Mouse (Mus musculus): ENCODE measurements around the gene Gpr137.
A peak's percentile ranks its signal among the peaks of the same experiment; 100 is the strongest.

Gene Gpr137

GRCm38 (mm10) chr19:6907094-6907493 is 35.2 kb downstream of the Gpr137 start:
- DNase-seq (ENCODE audit: extremely low read depth, low read depth), result no peak

DNA sequence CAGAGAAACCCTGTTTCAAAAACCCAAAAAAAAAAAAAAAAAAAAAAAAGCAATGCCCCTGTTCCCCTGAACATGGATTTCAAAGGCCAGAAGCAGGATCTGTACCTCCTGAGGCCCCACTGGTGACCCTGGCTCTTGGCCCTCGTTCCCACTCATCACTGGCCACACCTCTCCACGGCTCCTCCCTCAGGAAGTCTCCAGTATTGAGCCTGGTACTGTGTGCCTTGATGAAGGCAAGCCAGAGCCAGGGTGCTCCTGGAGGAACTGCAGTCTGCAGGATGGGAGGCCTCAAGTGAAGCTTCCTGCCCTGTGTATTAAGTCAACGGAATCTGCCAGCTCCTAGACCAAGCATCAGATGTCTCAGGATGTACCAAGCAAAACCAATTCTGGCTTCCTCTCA is 36.1 kb downstream of the Gpr137 start:
- DNase-seq (ENCODE audit: extremely low read depth, low read depth), result no peak

- no peak for DNase-seq (ENCODE audit: extremely low read depth, low read depth)
Observed at GRCm38 (mm10) chr19:6905498-6906159, 36.7 kb downstream of the Gpr137 start.

GRCm38 (mm10) chr19:6904846-6905245 is 37.4 kb downstream of the Gpr137 start:
- no peak for DNase-seq (ENCODE audit: extremely low read depth, low read depth)

DNA sequence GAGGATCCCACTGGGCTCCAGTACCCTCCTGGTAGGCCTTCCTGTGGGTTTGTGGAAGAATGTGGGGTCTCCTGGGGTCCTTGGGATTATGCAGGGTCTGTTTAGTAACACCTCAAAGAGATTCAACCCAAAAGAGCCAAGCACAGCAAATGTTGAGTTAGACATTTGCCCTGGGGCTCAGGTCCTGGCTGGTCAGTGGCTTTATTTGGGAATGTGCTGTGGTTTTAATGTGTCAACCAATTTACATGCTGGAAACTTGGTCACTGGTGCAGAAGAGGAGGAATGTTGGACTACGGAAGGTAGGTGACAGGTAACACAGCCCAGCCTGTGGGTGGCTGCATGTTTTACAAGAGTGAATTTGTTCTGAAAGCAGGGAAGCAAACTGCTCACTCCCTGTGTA is 39.2 kb downstream of the Gpr137 start:
- no peak for DNase-seq (ENCODE audit: extremely low read depth, low read depth)

DNA sequence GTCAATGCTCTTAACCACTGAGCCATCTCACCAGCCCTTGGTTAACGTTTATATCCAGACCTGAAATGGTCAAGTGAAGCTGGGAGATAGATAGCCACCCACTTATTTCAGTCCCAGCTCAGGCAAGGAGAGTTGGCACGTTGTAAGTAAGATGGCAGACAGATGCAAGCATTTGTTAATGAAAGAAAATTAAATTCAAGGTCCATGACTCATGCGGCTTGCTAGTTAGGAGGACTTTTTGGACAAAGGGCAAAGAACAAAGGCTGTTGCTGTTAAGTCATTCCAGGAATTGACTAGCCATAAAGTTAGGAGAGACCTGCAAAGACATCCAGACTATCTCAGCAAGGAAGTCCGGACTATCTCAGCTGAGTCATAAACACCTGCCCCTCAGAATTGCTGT is 42.6 kb downstream of the Gpr137 start:
- DNase-seq (ENCODE audit: extremely low read depth, low read depth), result no peak

GRCm38 (mm10) chr19:6895608-6896305 is 46.5 kb downstream of the Gpr137 start:
- DNase-seq (ENCODE audit: extremely low read depth, low read depth), result peak; percentile 77

DNA sequence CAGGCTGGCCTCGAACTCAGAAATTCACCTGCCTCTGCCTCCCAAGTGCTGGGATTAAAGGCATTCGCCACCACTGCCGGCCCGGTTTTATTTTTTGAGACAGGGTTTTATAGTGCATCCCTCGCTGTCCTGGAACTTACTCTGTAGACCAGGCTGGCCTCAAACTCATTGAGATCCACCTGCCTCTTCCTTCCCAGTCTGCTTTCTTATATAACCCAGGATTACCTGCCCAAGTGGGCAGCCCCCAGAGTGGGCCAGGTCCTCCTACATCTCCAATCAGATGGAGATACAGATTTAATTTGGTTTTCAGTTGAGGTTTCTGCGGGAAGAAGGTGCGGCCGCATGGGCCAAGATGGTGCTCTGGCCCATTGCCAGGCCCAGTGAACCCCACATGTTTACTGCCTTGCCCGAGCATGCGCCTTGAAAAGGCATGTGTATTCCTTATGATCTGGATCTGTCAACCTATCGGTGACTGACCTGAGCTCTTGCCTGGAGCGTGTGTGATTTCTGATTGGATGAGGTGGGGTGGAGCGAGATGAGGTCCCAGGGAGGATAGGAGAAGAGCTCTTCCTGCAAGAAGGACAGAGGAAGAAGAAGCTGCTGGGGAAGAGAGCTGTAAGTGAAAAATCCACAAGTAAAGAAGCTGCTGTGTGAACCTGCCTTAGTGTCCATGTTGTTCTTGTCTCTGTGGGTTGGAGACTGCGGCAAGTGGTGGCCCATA is 48.4 kb downstream of the Gpr137 start:
- peak; percentile 97 for DNase-seq (ENCODE audit: extremely low read depth, low read depth)

GRCm38 (mm10) chr19:6892512-6892911 is 49.8 kb downstream of the Gpr137 start:
- DNase-seq (ENCODE audit: extremely low read depth, low read depth), result no peak

Measured in MEL-GATA-1-ER (cell line).